ENCODE assay signal across 9 mouse cellular contexts in the genomic region with DNA sequence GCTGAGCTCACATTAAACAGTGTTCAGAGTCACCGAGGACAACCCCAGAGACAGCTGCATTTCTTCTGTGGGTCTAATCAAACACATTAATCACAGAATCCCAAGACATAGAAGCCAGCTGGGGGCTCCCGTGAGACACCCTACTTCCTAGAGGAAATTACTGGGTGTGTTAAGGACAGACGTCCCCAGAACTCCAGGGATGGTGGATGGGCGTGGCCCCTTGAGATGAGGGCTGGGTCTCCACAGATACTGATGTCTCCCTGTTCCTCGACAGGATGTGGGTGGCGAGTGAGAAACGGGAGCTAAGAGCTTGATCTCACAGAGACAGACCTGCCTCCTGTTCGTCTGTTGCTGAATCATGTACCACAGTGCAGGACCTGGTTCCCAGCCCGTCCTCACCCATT. TPM values are rescaled to one million over a fixed set of nuclear protein-coding genes. Genes with fewer than 3 reads are reported as not detected.
A peak's percentile ranks its signal among the peaks of the same experiment; 100 is the strongest.
DNase-seq lines count a peak whose midpoint lies in the region; ATAC-seq lines count a peak whose summit lies in the region.
"Had no signal": no experiment of that assay in that cellular context is flagged by ENCODE, and none has a peak within 500 bp of the region (broad histone marks: within the 10 kb centered on the region; RNA-seq: fewer than 3 reads in every experiment).

No protein-coding gene starts in this region.

- peak overlapping the region; percentile 16; the same call in 1 of the 2 replicates for H3K9ac ChIP-seq in forebrain, embryonic 16.5 days (replicated peaks; ENCODE audit: low read depth, low read length)
- H3K9ac ChIP-seq in hindbrain, embryonic 13.5 days = 0 out of 2 replicates have a peak overlapping the region, but pooled peaks have one; percentile 35
- no peak overlapping the region for H3K9ac ChIP-seq in midbrain, embryonic 16.5 days (ENCODE audit: low read depth, low read length)

- no peak overlapping the region for H3K4me3 ChIP-seq in forebrain, embryonic 16.5 days (replicated peaks; ENCODE audit: low read length)
- H3K4me3 ChIP-seq in hindbrain, embryonic 13.5 days = 0 out of 2 replicates have a peak overlapping the region, but pooled peaks have one; percentile 27
- no peak overlapping the region for H3K4me3 ChIP-seq in midbrain, embryonic 16.5 days (ENCODE audit: low read depth, low read length)

- ATAC-seq in forebrain, embryonic 16.5 days = 0 out of 2 replicates have a peak, but pooled peaks have one; percentile 22
- ATAC-seq in hindbrain, embryonic 13.5 days (ENCODE audit: low FRiP score) = no peak
- ATAC-seq in midbrain, embryonic 16.5 days = 0 out of 2 replicates have a peak, but pooled peaks have one; percentile 4

- H3K9me3 ChIP-seq in forebrain, embryonic 16.5 days (ENCODE audit: control insufficient read depth, low read length) = no peaks in the 10 kb centered on the region
- no peaks in the 10 kb centered on the region for H3K9me3 ChIP-seq in hindbrain, embryonic 13.5 days
- H3K9me3 ChIP-seq in midbrain, embryonic 16.5 days (replicated peaks; ENCODE audit: control insufficient read depth, low read length, poor library complexity, severe bottlenecking) = no peaks in the 10 kb centered on the region

- H3K36me3 ChIP-seq in forebrain, embryonic 16.5 days (ENCODE audit: control insufficient read depth, insufficient read depth) = no peaks in the 10 kb centered on the region
- H3K36me3 ChIP-seq in hindbrain, embryonic 13.5 days = no peaks in the 10 kb centered on the region
- H3K36me3 ChIP-seq in midbrain, embryonic 16.5 days (ENCODE audit: control insufficient read depth, insufficient read depth, low read length) = no peaks in the 10 kb centered on the region

- 2% methylated on average over 9 of the region's 9 CpGs for WGBS in forebrain, embryonic 16.5 days
- 5% methylated on average over 9 of the region's 9 CpGs for WGBS in hindbrain, embryonic 13.5 days
- WGBS in midbrain, embryonic 16.5 days = 6% methylated on average over 9 of the region's 9 CpGs

- intact Hi-C loops in left cerebral cortex, postnatal 36 days (cut with DNase I) = loop anchor here (2.0 kb wide), 1 partner anchor 26 kb away; no protein-coding TSS in a partner anchor

- peaks cover 35% of the 10 kb centered on the region for H3K27me3 ChIP-seq in forebrain, embryonic 16.5 days (replicated peaks; ENCODE audit: control insufficient read depth, insufficient read depth, low read length)
- H3K27me3 ChIP-seq in hindbrain, embryonic 13.5 days = peaks cover 84% of the 10 kb centered on the region
- H3K27me3 ChIP-seq in midbrain, embryonic 16.5 days (ENCODE audit: control insufficient read depth, insufficient read depth, low read depth, low read length) = peaks cover 26% of the 10 kb centered on the region

- DNase-seq in retina, embryonic 14.5 days (ENCODE audit: low spot score) = peak; percentile 27
- DNase-seq in retina, postnatal 1 day = no peak
- peak; percentile 47 to 61 for DNase-seq in left cerebral cortex, postnatal 36 days (ENCODE audit: low spot score in 2 of 2)
- no peak for DNase-seq in ovary, postnatal 36 days (ENCODE audit: low spot score)
- no peak for DNase-seq in adrenal gland, adult 18-20 months (ENCODE audit: low spot score in 2 of 2)

- H3K4me2 ChIP-seq in forebrain, embryonic 16.5 days (ENCODE audit: low read length) = peak overlapping the region; percentile 24
- H3K4me2 ChIP-seq in hindbrain, embryonic 13.5 days = peak overlapping the region; percentile 49
- H3K4me2 ChIP-seq in midbrain, embryonic 16.5 days (ENCODE audit: low read length) = peak overlapping the region; percentile 49

- no peak overlapping the region for H3K27ac ChIP-seq in forebrain, embryonic 16.5 days (ENCODE audit: low read length)
- H3K27ac ChIP-seq in hindbrain, embryonic 13.5 days = no peak overlapping the region
- no peak overlapping the region for H3K27ac ChIP-seq in midbrain, embryonic 16.5 days (ENCODE audit: low read length)

- H3K4me1 ChIP-seq in forebrain, embryonic 16.5 days (replicated peaks; ENCODE audit: control insufficient read depth, insufficient read depth, low read length) = peaks cover 19% of the 10 kb centered on the region
- H3K4me1 ChIP-seq in hindbrain, embryonic 13.5 days (replicated peaks) = peaks cover 39% of the 10 kb centered on the region
- H3K4me1 ChIP-seq in midbrain, embryonic 16.5 days (ENCODE audit: control insufficient read depth, insufficient read depth, low read length) = peaks cover 12% of the 10 kb centered on the region

RNA-seq across cellular contexts. Expression of a gene that starts 17.7 kb away (rescaled TPM):
- polyA plus RNA-seq in forebrain, embryonic 16.5 days (2015; fragmentation: Nextera tagmentation; extraction: Ambion mirVana) = not detected in 2 replicates
- not detected in 2 replicates for polyA plus RNA-seq in hindbrain, embryonic 13.5 days (2015; fragmentation: Nextera tagmentation; extraction: Ambion mirVana)
- 1 to 10 TPM; 8.0 to 9.2 TPM for total RNA-seq in left cerebral cortex, postnatal 36 days (2021)
- 0.26 TPM in 1 of 2 replicates, not detected in the other for polyA plus RNA-seq in midbrain, embryonic 16.5 days (2015; fragmentation: Nextera tagmentation; extraction: Ambion mirVana)
- total RNA-seq in adrenal gland, adult 18-20 months (2021) = not detected
- total RNA-seq: liver, adult 2 months had no signal
- polyA plus RNA-seq: liver, adult 2 months had no signal

RNA-seq across cellular contexts. Expression of a gene that starts 33.6 kb away (rescaled TPM):
- 44.7 and 47.5 TPM in 2 replicates for polyA plus RNA-seq in forebrain, embryonic 16.5 days (2015; fragmentation: Nextera tagmentation; extraction: Ambion mirVana)
- 38.0 and 38.5 TPM in 2 replicates for polyA plus RNA-seq in hindbrain, embryonic 13.5 days (2015; fragmentation: Nextera tagmentation; extraction: Ambion mirVana)
- total RNA-seq in left cerebral cortex, postnatal 36 days (2021) = 10 to 100 TPM; 38.8 to 49.9 TPM
- 30.8 and 37.7 TPM in 2 replicates for polyA plus RNA-seq in midbrain, embryonic 16.5 days (2015; fragmentation: Nextera tagmentation; extraction: Ambion mirVana)
- total RNA-seq in adrenal gland, adult 18-20 months (2021) = 10 to 100 TPM; 39.9 to 45.1 TPM

Comparison
In these comparisons a context has a peak if more than half of its experiments do, and no peak if none do; other contexts are left out.
1. DNase-seq: peak in retina, embryonic 14.5 days (single experiment) and left cerebral cortex, postnatal 36 days (2 of 2); none in retina, postnatal 1 day (single experiment), ovary, postnatal 36 days (single experiment) and adrenal gland, adult 18-20 months (0 of 2).
2. Peak in every context shown above with its lines, with median percentiles within 50 percentile points of each other: H3K4me2 ChIP-seq.